Mouse (Mus musculus): ENCODE measurements at regions not wholly inside any gene's neighbourhood (a gene's known extent, or its start where the extent isn't known, plus 50 kb on each side); places are given as distances from the start of the nearest gene placed in this dataset.
"Not testable (repeated sequence)": the region's sequence is repeated elsewhere in the genome, so short reads cannot be mapped to it uniquely, and the experiment has no call there.

- DNase-seq; H3K27ac ChIP-seq (ENCODE audit: insufficient read depth, low read length): not testable (repeated sequence)
- WGBS = 61% methylated on average over 4 of the region's 4 CpGs
Measured at GRCm38 (mm10) chr12:20802027-20802426, 188.2 kb upstream of the Asap2 start.

GRCm38 (mm10) chr12:20805466-20805865 lies 184.8 kb upstream of the Asap2 start:
- WGBS = 87% methylated on average over 5 of the region's 5 CpGs
- not testable (repeated sequence) for H3K4me3 ChIP-seq (replicated peaks; ENCODE audit: insufficient read depth, low read depth, low read length); H3K27me3 ChIP-seq (ENCODE audit: control insufficient read depth, insufficient read depth, low read length); H3K27ac ChIP-seq (ENCODE audit: insufficient read depth, low read length); H3K4me1 ChIP-seq (ENCODE audit: control insufficient read depth, insufficient read depth, low read length); DNase-seq

More at GRCm38 (mm10) chr12:20802027-20802426, 188.2 kb upstream of the Asap2 start:
- not testable (repeated sequence) for H3K4me1 ChIP-seq (ENCODE audit: control insufficient read depth, insufficient read depth, low read length); H3K4me3 ChIP-seq (replicated peaks; ENCODE audit: insufficient read depth, low read depth, low read length); H3K27me3 ChIP-seq (ENCODE audit: control insufficient read depth, insufficient read depth, low read length)

- DNase-seq = no peak
- TF ChIP-seq CTCF (IDR thresholded peaks at IDR 0.05; ENCODE audit: borderline replicate concordance, insufficient read depth, low read depth, low read length) (no peak), POLR2A (IDR thresholded peaks at IDR 0.05; ENCODE audit: borderline replicate concordance, insufficient read depth, low read length) (no peak)
- no peak overlapping the region for H3K4me3 ChIP-seq (replicated peaks; ENCODE audit: insufficient read depth, low read depth, low read length)
- H3K4me1 ChIP-seq (ENCODE audit: control insufficient read depth, insufficient read depth, low read length) = no peaks in the 10 kb centered on the region
- 94% methylated on average over 2 of the region's 2 CpGs for WGBS
- H3K27ac ChIP-seq (ENCODE audit: insufficient read depth, low read length) = no peak overlapping the region
- no peaks in the 10 kb centered on the region for H3K27me3 ChIP-seq (ENCODE audit: control insufficient read depth, insufficient read depth, low read length)
Measured at GRCm38 (mm10) chr12:20806681-20807080, 183.6 kb upstream of the Asap2 start.

GRCm38 (mm10) chr12:20813836-20814235 lies 176.4 kb upstream of the Asap2 start:
- not testable (repeated sequence) for DNase-seq; H3K27me3 ChIP-seq (ENCODE audit: control insufficient read depth, insufficient read depth, low read length); H3K4me3 ChIP-seq (replicated peaks; ENCODE audit: insufficient read depth, low read depth, low read length); H3K27ac ChIP-seq (ENCODE audit: insufficient read depth, low read length); H3K4me1 ChIP-seq (ENCODE audit: control insufficient read depth, insufficient read depth, low read length)
- 70% methylated on average over 6 of the region's 6 CpGs for WGBS

GRCm38 (mm10) chr12:20815121-20815520 lies 175.1 kb upstream of the Asap2 start:
- H3K27me3 ChIP-seq (ENCODE audit: control insufficient read depth, insufficient read depth, low read length); H3K27ac ChIP-seq (ENCODE audit: insufficient read depth, low read length); H3K4me3 ChIP-seq (replicated peaks; ENCODE audit: insufficient read depth, low read depth, low read length); H3K4me1 ChIP-seq (ENCODE audit: control insufficient read depth, insufficient read depth, low read length); DNase-seq: not testable (repeated sequence)
- 36% methylated on average over 40 of the region's 40 CpGs for WGBS

- TF ChIP-seq CTCF (IDR thresholded peaks at IDR 0.05; ENCODE audit: borderline replicate concordance, insufficient read depth, low read depth, low read length) (no peak), POLR2A (IDR thresholded peaks at IDR 0.05; ENCODE audit: borderline replicate concordance, insufficient read depth, low read length) (no peak)
- Histone ChIP-seq H3K4me3 (replicated peaks; ENCODE audit: insufficient read depth, low read depth, low read length) (no peak overlapping the region), H3K4me1 (ENCODE audit: control insufficient read depth, insufficient read depth, low read length) (no peaks in the 10 kb centered on the region), H3K27me3 (ENCODE audit: control insufficient read depth, insufficient read depth, low read length) (no peaks in the 10 kb centered on the region), H3K27ac (ENCODE audit: insufficient read depth, low read length) (no peak overlapping the region)
- no peak for DNase-seq
- WGBS = 19% methylated on average over 31 of the region's 38 CpGs
Measured at GRCm38 (mm10) chr12:20815599-20815998, 174.7 kb upstream of the Asap2 start.

GRCm38 (mm10) chr12:20843661-20844320 lies 146.5 kb upstream of the Asap2 start:
- H3K4me1 ChIP-seq (ENCODE audit: control insufficient read depth, insufficient read depth, low read length); DNase-seq; H3K4me3 ChIP-seq (replicated peaks; ENCODE audit: insufficient read depth, low read depth, low read length); H3K27ac ChIP-seq (ENCODE audit: insufficient read depth, low read length); H3K27me3 ChIP-seq (ENCODE audit: control insufficient read depth, insufficient read depth, low read length): not testable (repeated sequence)
- 61% methylated on average over 4 of the region's 4 CpGs for WGBS

- H3K27ac ChIP-seq (ENCODE audit: insufficient read depth, low read length); H3K27me3 ChIP-seq (ENCODE audit: control insufficient read depth, insufficient read depth, low read length); H3K4me3 ChIP-seq (replicated peaks; ENCODE audit: insufficient read depth, low read depth, low read length); H3K4me1 ChIP-seq (ENCODE audit: control insufficient read depth, insufficient read depth, low read length); DNase-seq: not testable (repeated sequence)
- WGBS = 57% methylated on average over 7 of the region's 7 CpGs
Measured at GRCm38 (mm10) chr12:20844873-20845272, 145.4 kb upstream of the Asap2 start.

GRCm38 (mm10) chr12:20845297-20845696 lies 145.0 kb upstream of the Asap2 start:
- DNase-seq = no peak
- Histone ChIP-seq H3K27me3 (ENCODE audit: control insufficient read depth, insufficient read depth, low read length) (no peaks in the 10 kb centered on the region), H3K4me3 (replicated peaks; ENCODE audit: insufficient read depth, low read depth, low read length) (no peak overlapping the region), H3K4me1 (ENCODE audit: control insufficient read depth, insufficient read depth, low read length) (no peaks in the 10 kb centered on the region), H3K27ac (ENCODE audit: insufficient read depth, low read length) (no peak overlapping the region)
- 62% methylated on average over 17 of the region's 17 CpGs for WGBS
- TF ChIP-seq POLR2A (IDR thresholded peaks at IDR 0.05; ENCODE audit: borderline replicate concordance, insufficient read depth, low read length) (no peak), CTCF (IDR thresholded peaks at IDR 0.05; ENCODE audit: borderline replicate concordance, insufficient read depth, low read depth, low read length) (no peak)

- not testable (repeated sequence) for DNase-seq; H3K27ac ChIP-seq (ENCODE audit: insufficient read depth, low read length); H3K4me1 ChIP-seq (ENCODE audit: control insufficient read depth, insufficient read depth, low read length); H3K4me3 ChIP-seq (replicated peaks; ENCODE audit: insufficient read depth, low read depth, low read length); H3K27me3 ChIP-seq (ENCODE audit: control insufficient read depth, insufficient read depth, low read length)
- 67% methylated on average over 6 of the region's 6 CpGs for WGBS
Measured at GRCm38 (mm10) chr12:20884104-20884503, 106.2 kb upstream of the Asap2 start.

- WGBS = under 1% methylated on average over 74 of the region's 87 CpGs
- peak; percentile 41 to 50 for DNase-seq
- H3K4me1 ChIP-seq (ENCODE audit: control insufficient read depth, insufficient read depth, low read length); H3K27me3 ChIP-seq (ENCODE audit: control insufficient read depth, insufficient read depth, low read length); H3K27ac ChIP-seq (ENCODE audit: insufficient read depth, low read length): not testable (repeated sequence)
- peak overlapping the region; percentile 56 for H3K4me3 ChIP-seq (replicated peaks; ENCODE audit: insufficient read depth, low read depth, low read length)
Measured at GRCm38 (mm10) chr12:20920653-20921397, 69.4 kb upstream of the Asap2 start.

- H3K27me3 ChIP-seq (ENCODE audit: control insufficient read depth, insufficient read depth, low read length); DNase-seq; H3K4me1 ChIP-seq (ENCODE audit: control insufficient read depth, insufficient read depth, low read length); H3K27ac ChIP-seq (ENCODE audit: insufficient read depth, low read length): not testable (repeated sequence)
- H3K4me3 ChIP-seq (replicated peaks; ENCODE audit: insufficient read depth, low read depth, low read length) = peak overlapping the region; percentile 30
- WGBS = 13% methylated on average over 14 of the region's 15 CpGs
Measured at GRCm38 (mm10) chr12:20921398-20922023, 68.7 kb upstream of the Asap2 start.

Data from cerebellum, adult 2 months (tissue).